Mouse (Mus musculus): ENCODE measurements around the gene Ahsg. TPM values are rescaled to one million over a fixed set of nuclear protein-coding genes. Genes with fewer than 3 reads are reported as not detected.

The Ahsg gene
- polyA plus RNA-seq, 1 experiment, result not detected

- H3K4me3 ChIP-seq (ENCODE audit: low read depth, low read length), result no peak overlapping the region
- H3K9me3 ChIP-seq (replicated peaks; ENCODE audit: control insufficient read depth, insufficient read depth, low read length, poor library complexity, severe bottlenecking), result no peaks in the 10 kb centered on the region
- H3K4me1 ChIP-seq (ENCODE audit: control insufficient read depth, insufficient read depth, low read length), result peaks cover 2% of the 10 kb centered on the region
- H3K36me3 ChIP-seq (ENCODE audit: control insufficient read depth, insufficient read depth, low read length, poor library complexity, severe bottlenecking), result no peaks in the 10 kb centered on the region
- H3K27ac ChIP-seq (ENCODE audit: insufficient read depth, low read length), result no peak overlapping the region
- TF ChIP-seq EP300 (IDR thresholded peaks at IDR 0.05; ENCODE audit: insufficient read depth, low read depth, low read length) (no peak), POLR2A (IDR thresholded peaks at IDR 0.05; ENCODE audit: insufficient read depth, low read length) (no peak), CTCF (IDR thresholded peaks at IDR 0.05; ENCODE audit: low read depth, low read length) (no peak)
- H3K9ac ChIP-seq (ENCODE audit: low read depth, poor library complexity, severe bottlenecking), result no peak overlapping the region
- H3K27me3 ChIP-seq (ENCODE audit: control insufficient read depth, insufficient read depth, low read length, poor library complexity, severe bottlenecking), result no peaks in the 10 kb centered on the region
Observed at GRCm38 (mm10) chr16:22901326-22901725, 10.2 kb downstream of the Ahsg start.

DNA sequence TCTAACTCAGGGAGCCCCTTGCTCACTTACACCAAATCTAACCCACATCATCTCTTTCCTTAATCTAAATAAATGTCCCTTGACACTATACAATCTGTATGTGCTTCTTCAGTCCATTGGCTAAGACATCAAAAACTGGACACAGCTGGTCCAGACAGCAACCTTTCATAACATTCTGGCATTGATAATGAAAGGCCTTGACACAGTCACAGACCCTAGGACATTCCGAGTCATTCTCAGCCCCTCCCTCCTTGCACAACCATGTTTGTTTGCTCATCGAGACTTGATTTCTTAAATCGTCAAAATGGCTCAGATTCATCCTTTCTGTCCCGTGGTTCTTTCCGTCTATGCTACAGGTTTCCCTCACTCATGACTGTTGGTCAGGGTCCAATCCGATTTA, 18.2 kb downstream of the Ahsg start:
- TF ChIP-seq POLR2A (IDR thresholded peaks at IDR 0.05; ENCODE audit: insufficient read depth, low read length), result no peak
- Histone ChIP-seq H3K36me3 (ENCODE audit: control insufficient read depth, insufficient read depth, low read length, poor library complexity, severe bottlenecking) (no peaks in the 10 kb centered on the region), H3K4me3 (ENCODE audit: low read depth, low read length) (no peak overlapping the region), H3K9me3 (replicated peaks; ENCODE audit: control insufficient read depth, insufficient read depth, low read length, poor library complexity, severe bottlenecking) (no peaks in the 10 kb centered on the region), H3K9ac (ENCODE audit: low read depth, poor library complexity, severe bottlenecking) (no peak overlapping the region), H3K27ac (ENCODE audit: insufficient read depth, low read length) (no peak overlapping the region), H3K4me1 (ENCODE audit: control insufficient read depth, insufficient read depth, low read length) (peaks cover 2% of the 10 kb centered on the region), H3K27me3 (ENCODE audit: control insufficient read depth, insufficient read depth, low read length, poor library complexity, severe bottlenecking) (no peaks in the 10 kb centered on the region)

DNA sequence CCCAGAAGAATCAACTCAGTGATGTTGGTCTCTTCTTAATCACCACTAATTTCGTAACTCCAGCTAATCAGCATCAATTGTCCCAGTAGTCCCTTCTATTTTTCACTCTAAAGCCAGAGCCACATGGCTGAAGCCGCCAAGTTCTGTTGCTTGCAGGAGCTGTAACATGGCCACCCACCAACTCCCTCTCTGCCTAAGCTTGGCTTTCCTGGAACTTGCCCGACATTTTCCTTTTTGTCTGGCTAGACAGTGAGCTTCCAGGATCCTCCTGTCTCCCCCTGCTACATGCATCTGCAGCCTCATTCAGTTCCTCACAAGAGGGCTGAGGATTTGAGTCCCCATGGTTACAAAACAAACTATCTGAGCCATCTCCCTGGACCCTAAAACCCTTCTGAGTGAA, 20.9 kb downstream of the Ahsg start:
- Histone ChIP-seq H3K27ac (ENCODE audit: insufficient read depth, low read length) (no peak overlapping the region), H3K4me3 (ENCODE audit: low read depth, low read length) (no peak overlapping the region), H3K27me3 (ENCODE audit: control insufficient read depth, insufficient read depth, low read length, poor library complexity, severe bottlenecking) (no peaks in the 10 kb centered on the region), H3K4me1 (ENCODE audit: control insufficient read depth, insufficient read depth, low read length) (no peaks in the 10 kb centered on the region), H3K9me3 (replicated peaks; ENCODE audit: control insufficient read depth, insufficient read depth, low read length, poor library complexity, severe bottlenecking) (no peaks in the 10 kb centered on the region), H3K9ac (ENCODE audit: low read depth, poor library complexity, severe bottlenecking) (no peak overlapping the region), H3K36me3 (ENCODE audit: control insufficient read depth, insufficient read depth, low read length, poor library complexity, severe bottlenecking) (no peaks in the 10 kb centered on the region)
- no peak for TF ChIP-seq CTCF (IDR thresholded peaks at IDR 0.05; ENCODE audit: low read depth, low read length)
- no peak for TF ChIP-seq POLR2A (IDR thresholded peaks at IDR 0.05; ENCODE audit: insufficient read depth, low read length)
- TF ChIP-seq EP300 (IDR thresholded peaks at IDR 0.05; ENCODE audit: insufficient read depth, low read depth, low read length), result no peak

DNA sequence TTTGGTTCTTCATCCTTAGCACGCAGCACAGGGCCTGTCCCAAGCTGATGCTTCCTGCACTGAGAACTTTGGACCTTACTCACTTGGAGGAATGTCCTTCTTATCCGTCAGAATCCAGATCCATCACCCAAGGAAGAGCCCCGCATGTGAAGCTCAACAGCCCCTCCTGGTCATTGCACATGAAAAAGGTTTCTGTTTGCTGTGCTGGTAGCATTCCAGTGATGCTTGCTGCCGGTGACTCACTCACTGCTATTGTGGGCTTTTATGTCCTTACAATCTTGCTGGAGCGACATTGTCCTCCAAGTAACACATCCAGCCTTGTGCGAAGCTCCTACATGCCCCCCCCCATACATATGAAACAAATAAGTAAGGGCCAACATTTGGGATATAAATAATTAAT, 21.8 kb downstream of the Ahsg start:
- TF ChIP-seq EP300 (IDR thresholded peaks at IDR 0.05; ENCODE audit: insufficient read depth, low read depth, low read length), result no peak
- no peak for TF ChIP-seq CTCF (IDR thresholded peaks at IDR 0.05; ENCODE audit: low read depth, low read length)
- TF ChIP-seq POLR2A (IDR thresholded peaks at IDR 0.05; ENCODE audit: insufficient read depth, low read length), result no peak
- no peak overlapping the region for H3K4me3 ChIP-seq (ENCODE audit: low read depth, low read length)

GRCm38 (mm10) chr16:22914276-22914675, 23.2 kb downstream of the Ahsg start:
- H3K4me1 ChIP-seq (ENCODE audit: control insufficient read depth, insufficient read depth, low read length), result peaks cover 6% of the 10 kb centered on the region
- H3K9me3 ChIP-seq (replicated peaks; ENCODE audit: control insufficient read depth, insufficient read depth, low read length, poor library complexity, severe bottlenecking), result no peaks in the 10 kb centered on the region
- TF ChIP-seq POLR2A (IDR thresholded peaks at IDR 0.05; ENCODE audit: insufficient read depth, low read length) (no peak), CTCF (IDR thresholded peaks at IDR 0.05; ENCODE audit: low read depth, low read length) (no peak), EP300 (IDR thresholded peaks at IDR 0.05; ENCODE audit: insufficient read depth, low read depth, low read length) (no peak)
- no peaks in the 10 kb centered on the region for H3K27me3 ChIP-seq (ENCODE audit: control insufficient read depth, insufficient read depth, low read length, poor library complexity, severe bottlenecking)
- H3K4me3 ChIP-seq (ENCODE audit: low read depth, low read length), result no peak overlapping the region
- H3K9ac ChIP-seq (ENCODE audit: low read depth, poor library complexity, severe bottlenecking), result no peak overlapping the region
- no peak overlapping the region for H3K27ac ChIP-seq (ENCODE audit: insufficient read depth, low read length)
- H3K36me3 ChIP-seq (ENCODE audit: control insufficient read depth, insufficient read depth, low read length, poor library complexity, severe bottlenecking), result no peaks in the 10 kb centered on the region

More for the DNA sequence above, 21.8 kb downstream of the Ahsg start:
- Histone ChIP-seq H3K36me3 (ENCODE audit: control insufficient read depth, insufficient read depth, low read length, poor library complexity, severe bottlenecking) (no peaks in the 10 kb centered on the region), H3K27ac (ENCODE audit: insufficient read depth, low read length) (no peak overlapping the region), H3K9ac (ENCODE audit: low read depth, poor library complexity, severe bottlenecking) (no peak overlapping the region), H3K27me3 (ENCODE audit: control insufficient read depth, insufficient read depth, low read length, poor library complexity, severe bottlenecking) (no peaks in the 10 kb centered on the region), H3K9me3 (replicated peaks; ENCODE audit: control insufficient read depth, insufficient read depth, low read length, poor library complexity, severe bottlenecking) (no peaks in the 10 kb centered on the region), H3K4me1 (ENCODE audit: control insufficient read depth, insufficient read depth, low read length) (no peaks in the 10 kb centered on the region)

DNA sequence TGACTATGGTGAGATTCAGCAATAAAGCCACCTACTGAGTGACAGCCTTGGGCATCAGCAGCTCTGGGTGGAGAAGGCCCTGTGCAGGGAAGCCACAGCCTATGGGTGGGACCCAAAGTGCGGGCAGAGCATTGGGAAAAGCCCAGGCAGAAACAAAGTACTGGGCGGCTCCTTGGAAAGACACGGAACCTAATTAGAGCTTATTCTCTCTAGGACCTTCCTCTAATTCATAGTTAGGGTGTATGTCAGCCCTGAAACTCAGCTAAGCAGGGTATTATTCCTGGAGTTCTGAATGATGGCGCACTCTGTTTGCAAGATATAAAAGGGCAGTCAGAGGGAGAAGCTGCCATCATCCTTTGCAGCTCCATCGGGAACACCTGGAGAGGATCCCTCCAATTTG, 27.0 kb downstream of the Ahsg start, which contains the start of gene Fetub:
Gene Fetub, plus strand, starts transcription at position 301 of the 400 bp plus-strand sequence.
- Histone ChIP-seq H3K9me3 (replicated peaks; ENCODE audit: control insufficient read depth, insufficient read depth, low read length, poor library complexity, severe bottlenecking) (no peaks in the 10 kb centered on the region), H3K36me3 (ENCODE audit: control insufficient read depth, insufficient read depth, low read length, poor library complexity, severe bottlenecking) (no peaks in the 10 kb centered on the region), H3K27ac (ENCODE audit: insufficient read depth, low read length) (no peak within 1 kb of the TSS), H3K9ac (ENCODE audit: low read depth, poor library complexity, severe bottlenecking) (no peak within 1 kb of the TSS), H3K27me3 (ENCODE audit: control insufficient read depth, insufficient read depth, low read length, poor library complexity, severe bottlenecking) (no peaks in the 10 kb centered on the region), H3K4me1 (ENCODE audit: control insufficient read depth, insufficient read depth, low read length) (peaks cover 6% of the 10 kb centered on the region), H3K4me3 (ENCODE audit: low read depth, low read length) (peak within 1 kb of the TSS; percentile 13; the same call in 1 of the 2 replicates)
- TF ChIP-seq EP300 (IDR thresholded peaks at IDR 0.05; ENCODE audit: insufficient read depth, low read depth, low read length) (no peak), CTCF (IDR thresholded peaks at IDR 0.05; ENCODE audit: low read depth, low read length) (no peak), POLR2A (IDR thresholded peaks at IDR 0.05; ENCODE audit: insufficient read depth, low read length) (no peak)

Measured in ES-Bruce4 (cell line).